Mouse (Mus musculus): ENCODE measurements around the gene Ceacam3.
A peak's percentile ranks its signal among the peaks of the same experiment; 100 is the strongest.
"Not testable (repeated sequence)": the region's sequence is repeated elsewhere in the genome, so short reads cannot be mapped to it uniquely, and the experiment has no call there.

Ceacam3 gene

GRCm38 (mm10) chr7:17149931-17150330 is at the start of gene Ceacam3:
Ceacam3 (plus strand) TSS chr7:17150282.
- no peak for DNase-seq (ENCODE audit: extremely low read depth, insufficient read length, low spot score)

DNA sequence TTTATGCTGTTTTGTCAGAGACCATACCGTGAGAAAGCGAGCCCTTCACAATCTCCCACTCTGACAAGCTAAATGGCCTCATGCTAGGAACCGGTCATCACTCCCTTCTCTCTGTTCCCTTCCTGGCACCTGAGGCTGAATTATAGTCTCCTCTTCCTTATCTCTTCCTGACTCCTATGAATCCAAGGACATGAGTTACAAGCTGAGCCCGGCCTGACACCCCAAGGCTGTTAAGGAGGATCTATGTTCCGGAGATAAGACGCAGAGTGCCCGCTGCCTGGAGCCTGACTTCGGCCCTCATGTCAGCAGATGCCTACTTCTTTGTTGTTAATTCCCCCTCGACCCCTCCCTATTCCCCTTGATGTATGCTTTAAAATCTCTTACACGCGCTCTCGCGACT is 48.5 kb upstream of the Ceacam3 start:
- not testable (repeated sequence) for DNase-seq (ENCODE audit: extremely low read depth, insufficient read length, low spot score)

GRCm38 (mm10) chr7:17135307-17135706 is 14.8 kb upstream of the Ceacam3 start:
- no peak for DNase-seq (ENCODE audit: extremely low read depth, insufficient read length, low spot score)

DNA sequence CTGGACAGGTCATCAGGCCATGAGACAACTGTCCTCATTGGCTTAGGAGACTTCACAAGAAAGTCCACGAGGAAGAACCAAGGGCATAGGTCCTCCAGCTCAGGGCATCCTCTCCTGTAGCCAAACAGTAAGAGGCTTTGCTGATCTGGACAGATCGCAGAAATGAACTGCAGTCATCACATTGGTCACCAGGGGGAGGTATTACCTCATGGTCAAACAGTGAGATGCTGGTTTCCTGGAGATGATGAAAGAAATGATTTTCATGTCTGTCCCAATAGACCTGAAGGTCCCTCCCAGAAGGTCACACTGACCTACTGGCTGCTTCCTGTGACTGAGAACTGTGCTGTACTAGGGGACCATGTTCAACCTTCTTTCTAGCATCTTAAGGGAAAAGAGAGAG is 5.6 kb downstream of the Ceacam3 start:
- DNase-seq (ENCODE audit: extremely low read depth, insufficient read length, low spot score), result peak; percentile 4

GRCm38 (mm10) chr7:17156885-17157677 is 7.0 kb downstream of the Ceacam3 start:
- DNase-seq (ENCODE audit: extremely low read depth, insufficient read length, low spot score), result no peak

DNA sequence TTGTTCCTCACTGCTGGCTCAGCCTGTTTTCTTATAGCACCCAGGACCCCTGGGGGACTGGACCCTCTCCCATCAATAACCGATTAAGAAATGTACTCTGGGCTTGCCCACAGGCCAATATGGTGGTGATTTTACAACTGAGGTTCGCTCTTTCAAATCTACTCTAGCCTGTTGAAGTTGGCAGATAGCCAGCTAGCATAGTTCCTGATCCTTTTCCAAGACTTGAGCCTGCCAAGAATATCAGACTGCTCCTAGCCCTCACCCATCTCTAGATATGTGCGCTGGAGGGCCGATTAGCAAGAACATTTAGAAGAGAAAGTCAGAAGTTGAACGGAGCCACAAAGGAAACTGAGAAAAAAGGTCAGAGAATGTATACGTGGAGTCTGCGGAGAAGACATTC is 8.9 kb downstream of the Ceacam3 start:
- DNase-seq (ENCODE audit: extremely low read depth, insufficient read length, low spot score), result no peak

DNA sequence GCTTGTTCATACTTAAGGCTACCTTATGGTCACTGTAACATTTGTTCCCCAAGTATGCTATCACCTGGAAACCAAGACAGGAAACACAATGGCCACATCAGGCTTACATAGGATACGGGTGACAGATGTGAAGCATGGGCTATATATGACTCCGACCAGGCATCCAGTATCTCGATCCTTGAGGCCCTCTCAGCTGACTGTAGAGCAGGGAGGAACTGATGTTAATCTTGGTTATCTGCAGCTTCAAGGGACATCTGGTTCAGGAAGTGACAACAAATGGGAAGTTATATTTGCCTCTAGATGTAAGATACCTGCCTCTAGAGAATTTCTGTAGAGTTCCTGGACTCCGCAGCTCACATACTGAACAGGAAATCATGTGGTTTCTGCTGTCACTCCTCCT is 21.7 kb downstream of the Ceacam3 start:
- no peak for DNase-seq (ENCODE audit: extremely low read depth, insufficient read length, low spot score)

DNA sequence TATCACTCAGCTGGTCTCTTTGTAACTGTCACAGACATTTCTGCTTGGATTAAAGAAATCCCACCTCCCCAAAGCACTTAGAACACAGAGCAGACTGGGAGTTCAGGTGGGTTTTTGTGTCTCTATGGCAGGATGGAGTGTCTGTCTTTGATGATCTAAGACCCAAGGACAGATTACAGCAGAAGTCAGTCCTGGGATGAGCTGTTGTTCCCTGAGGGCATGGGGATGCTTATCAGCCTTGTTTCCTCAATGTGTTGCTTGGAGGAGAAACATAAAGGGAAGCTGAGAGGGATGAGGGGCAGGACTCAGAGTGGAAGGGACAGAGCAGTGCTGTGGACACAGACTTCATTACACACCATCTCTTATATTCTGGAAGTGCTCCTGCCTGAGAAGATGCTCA is 53.1 kb downstream of the Ceacam3 start, which contains the start of gene Psg29:
Psg29 (plus strand) TSS at position 301 of the 400 bp plus-strand sequence.
- no peak for DNase-seq (ENCODE audit: extremely low read depth, insufficient read length, low spot score)

DNA sequence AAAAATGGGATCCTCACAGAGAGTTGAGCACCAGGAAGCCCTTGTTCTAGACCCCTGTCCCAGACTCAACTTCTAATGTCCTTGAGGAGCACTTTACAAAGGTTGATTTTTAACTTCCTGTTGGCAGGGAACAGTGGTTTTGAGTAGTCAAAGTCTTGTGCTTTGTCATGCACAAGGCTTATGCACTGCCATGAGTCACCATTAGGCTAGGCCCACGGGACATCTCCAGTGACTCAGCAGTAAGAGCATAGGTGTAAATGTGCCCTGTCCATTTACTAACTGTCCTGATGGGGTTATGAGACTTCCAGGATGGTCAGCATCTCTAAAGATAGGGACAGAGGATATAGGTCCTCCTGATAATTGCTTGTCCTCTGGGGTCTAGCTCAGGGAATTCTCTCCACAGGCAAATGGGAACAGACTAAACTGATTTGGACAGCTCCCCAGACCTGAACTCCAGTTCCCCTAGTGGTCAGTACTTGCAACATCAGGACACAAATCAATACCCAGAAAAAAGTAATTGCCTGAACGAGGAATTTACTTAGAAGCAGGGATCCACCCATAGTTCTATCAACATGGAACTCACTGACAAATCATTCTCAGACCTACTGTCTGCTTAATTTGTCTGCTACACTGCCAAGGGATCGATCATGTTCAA is 55.6 kb downstream of the Ceacam3 start:
- DNase-seq (ENCODE audit: extremely low read depth, insufficient read length, low spot score), result peak; percentile 34
